Mouse (Mus musculus) gonadal fat pad, adult 2 months (tissue): Measurements from ENCODE around the gene Stub1. TPM values are rescaled to one million over a fixed set of nuclear protein-coding genes. Genes with fewer than 3 reads are reported as not detected.
A peak's percentile ranks its signal among the peaks of the same experiment; 100 is the strongest.
"Not testable (repeated sequence)": the region's sequence is repeated elsewhere in the genome, so short reads cannot be mapped to it uniquely, and the experiment has no call there.

Source experiments
- DNase-seq: peaks from one replicate; pipeline ENCODE4 v3.0.0-alpha.2; 2012; ENCODE audit warnings: low read depth
- polyA plus RNA-seq: library from polyadenylated mRNA; depleted of rRNA; stranded (reverse); fragments of >200 nt; gene quantifications from 2 replicates; pipeline ENCODE4 v1.2.3, GENCODE M21; 2012; rRNA removed

The Stub1 gene
- 219 and 228 TPM in 2 replicates for polyA plus RNA-seq

GRCm38 (mm10) chr17:25833291-25833663, at the start of gene Stub1:
Gene Stub1, minus strand, starts transcription at chr17:25833404.
- DNase-seq = no peak

- DNase-seq = no peak
Measured at GRCm38 (mm10) chr17:25882306-25882705, 49.1 kb upstream of the Stub1 start.

DNA sequence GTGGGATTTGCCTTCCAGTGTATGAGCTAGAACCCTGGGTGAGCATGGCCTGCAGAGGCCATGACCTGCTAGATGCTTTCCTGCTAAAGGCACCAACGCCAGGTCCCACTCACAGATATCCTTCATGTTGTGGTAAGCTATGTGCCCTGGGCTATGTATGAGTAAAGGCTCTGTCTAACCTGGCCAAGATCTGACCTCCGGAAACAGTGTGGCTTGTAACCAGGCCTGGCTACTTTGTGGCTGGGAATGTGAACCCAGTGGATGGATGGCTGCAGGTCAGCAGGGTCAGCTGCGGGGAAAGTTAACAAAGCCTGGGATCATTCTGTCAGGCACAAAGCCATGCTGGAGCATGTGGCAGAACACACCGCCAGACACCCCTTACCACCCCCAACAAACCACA, 48.5 kb upstream of the Stub1 start:
- DNase-seq = no peak

DNA sequence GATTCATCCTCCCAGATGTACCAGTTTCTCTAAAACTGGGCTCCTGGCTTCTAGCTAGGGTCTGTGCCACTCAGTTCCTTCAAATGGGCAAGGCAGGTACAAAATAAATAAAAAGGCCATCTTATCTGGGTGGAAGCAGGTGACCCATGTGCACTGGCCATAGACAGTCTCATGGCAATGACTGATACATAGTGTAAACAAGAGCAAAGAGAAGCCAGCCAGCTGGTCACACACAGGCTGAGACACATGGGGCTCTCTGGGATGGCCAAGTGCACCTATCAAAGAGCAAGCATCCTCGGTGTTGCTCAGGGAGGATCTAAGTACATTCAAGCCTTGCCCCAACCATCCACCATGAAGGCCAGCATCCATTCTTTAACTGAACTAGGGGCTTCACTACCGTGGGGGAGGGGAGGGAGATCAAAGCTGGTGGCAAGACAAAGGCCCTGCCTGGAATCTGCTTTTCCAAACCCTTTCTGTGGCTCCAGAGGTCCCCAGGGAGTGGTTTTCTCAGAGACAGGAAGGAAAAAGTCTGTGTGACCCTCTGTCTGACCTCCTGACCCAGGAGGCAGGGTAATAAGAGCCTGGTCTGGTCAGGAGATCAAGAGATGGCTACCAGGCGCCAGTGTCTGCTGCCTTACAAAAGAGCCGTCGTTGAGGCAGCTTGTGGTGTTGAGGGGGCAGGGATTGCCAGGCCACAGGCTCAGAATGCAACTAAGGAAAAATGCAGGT, 47.9 kb upstream of the Stub1 start:
- DNase-seq = no peak

DNA sequence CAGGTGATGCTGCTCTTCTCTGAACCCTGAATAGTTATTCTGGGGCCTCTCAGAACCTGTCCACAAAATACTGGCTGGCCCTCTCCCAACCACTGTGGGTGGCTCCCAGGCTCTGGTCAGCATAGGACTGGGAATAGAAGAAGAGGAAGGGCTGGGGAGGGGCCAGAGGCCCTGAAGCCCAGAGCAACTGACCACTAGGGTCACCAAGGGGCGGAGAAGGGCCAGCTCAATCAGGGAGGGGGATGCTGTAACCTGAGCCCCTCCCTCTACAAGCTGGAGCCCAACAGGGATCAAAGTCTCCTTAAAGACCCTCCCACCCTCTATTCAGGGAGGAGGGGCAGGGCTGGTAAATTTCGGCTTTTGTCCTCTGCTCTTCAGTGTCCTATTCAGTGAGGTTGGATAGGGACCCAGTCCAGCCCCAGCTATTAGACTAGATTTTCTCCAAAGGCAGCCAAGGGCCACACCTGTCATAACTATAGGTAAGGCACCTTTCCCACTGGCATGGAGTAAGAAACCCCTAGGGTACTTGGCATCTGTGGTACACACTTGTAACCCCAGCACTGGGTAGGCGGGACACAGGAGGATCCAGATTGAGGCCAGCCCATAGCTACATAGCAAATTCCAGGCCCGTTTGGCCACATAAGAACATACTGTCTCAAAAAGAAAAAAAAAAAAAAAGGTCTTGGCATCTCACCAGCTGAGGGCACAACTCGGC, 47.1 kb upstream of the Stub1 start, which contains the start of gene Wfikkn1:
TSS of gene Wfikkn1 (minus strand) at position 663 of the 715 bp plus-strand sequence.
- DNase-seq = peak; percentile 96

DNA sequence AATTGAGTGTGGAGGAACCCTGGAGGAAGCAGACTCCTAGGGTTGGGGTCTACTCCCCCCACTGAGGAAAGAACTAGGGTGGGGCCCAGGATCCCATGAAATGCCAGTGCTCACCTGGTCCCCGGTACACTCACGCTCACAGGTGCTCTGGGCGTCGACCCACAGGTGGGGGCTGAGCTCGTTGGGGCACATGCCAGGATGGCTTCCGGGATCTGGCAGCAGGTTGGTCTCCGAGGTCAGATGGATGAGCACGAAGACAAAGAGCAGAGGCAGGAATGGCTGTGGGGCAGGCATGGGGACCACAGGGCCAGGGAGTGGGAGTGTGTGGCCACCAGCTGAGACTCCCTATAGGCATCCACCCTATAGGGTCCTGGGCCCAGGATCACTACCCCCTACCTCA, 46.5 kb upstream of the Stub1 start:
- DNase-seq = no peak

- no peak for DNase-seq
Measured at GRCm38 (mm10) chr17:25879261-25879660, 46.1 kb upstream of the Stub1 start.

DNA sequence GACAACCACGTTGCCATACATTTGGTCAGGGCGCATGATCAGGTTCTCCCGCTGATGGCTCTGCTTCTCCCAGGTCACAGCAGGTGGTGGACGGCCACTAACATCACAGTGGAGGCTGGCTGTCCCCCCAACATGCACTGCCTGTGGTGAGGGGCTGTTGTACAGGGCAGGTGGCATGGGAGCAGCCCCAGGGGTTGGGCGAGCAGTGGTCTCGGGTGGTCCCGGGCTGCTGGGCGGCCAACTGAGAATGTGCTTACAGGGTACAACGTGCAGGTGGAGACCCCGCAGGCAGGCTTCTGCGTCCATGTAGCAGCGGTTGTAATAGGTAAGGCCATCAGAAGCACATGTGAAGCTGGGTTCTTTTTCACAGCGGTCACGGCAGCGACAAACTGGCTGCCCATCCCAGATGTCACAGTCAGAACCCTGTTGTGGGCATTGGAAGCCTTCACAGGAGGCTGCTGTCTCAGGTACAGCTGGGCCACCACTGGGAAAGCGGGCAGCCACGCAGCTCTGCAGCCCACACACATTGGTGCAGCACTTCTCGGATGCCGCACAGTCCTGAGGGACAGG, 45.5 kb upstream of the Stub1 start:
- no peak for DNase-seq

- no peak for DNase-seq
Measured at GRCm38 (mm10) chr17:25877741-25878610, 44.8 kb upstream of the Stub1 start.

- no peak for DNase-seq
Measured at GRCm38 (mm10) chr17:25877025-25877424, 43.8 kb upstream of the Stub1 start.

GRCm38 (mm10) chr17:25876347-25876915, 43.2 kb upstream of the Stub1 start:
- no peak for DNase-seq

- DNase-seq = no peak
Measured at GRCm38 (mm10) chr17:25875171-25876136, 42.2 kb upstream of the Stub1 start.

- no peak for DNase-seq
Measured at GRCm38 (mm10) chr17:25874721-25875170, 41.5 kb upstream of the Stub1 start, which contains the start of gene Mettl26. Gene Mettl26, plus strand, starts transcription at chr17:25875074.

- no peak for DNase-seq
Measured at GRCm38 (mm10) chr17:25874148-25874720, 41.0 kb upstream of the Stub1 start.

DNA sequence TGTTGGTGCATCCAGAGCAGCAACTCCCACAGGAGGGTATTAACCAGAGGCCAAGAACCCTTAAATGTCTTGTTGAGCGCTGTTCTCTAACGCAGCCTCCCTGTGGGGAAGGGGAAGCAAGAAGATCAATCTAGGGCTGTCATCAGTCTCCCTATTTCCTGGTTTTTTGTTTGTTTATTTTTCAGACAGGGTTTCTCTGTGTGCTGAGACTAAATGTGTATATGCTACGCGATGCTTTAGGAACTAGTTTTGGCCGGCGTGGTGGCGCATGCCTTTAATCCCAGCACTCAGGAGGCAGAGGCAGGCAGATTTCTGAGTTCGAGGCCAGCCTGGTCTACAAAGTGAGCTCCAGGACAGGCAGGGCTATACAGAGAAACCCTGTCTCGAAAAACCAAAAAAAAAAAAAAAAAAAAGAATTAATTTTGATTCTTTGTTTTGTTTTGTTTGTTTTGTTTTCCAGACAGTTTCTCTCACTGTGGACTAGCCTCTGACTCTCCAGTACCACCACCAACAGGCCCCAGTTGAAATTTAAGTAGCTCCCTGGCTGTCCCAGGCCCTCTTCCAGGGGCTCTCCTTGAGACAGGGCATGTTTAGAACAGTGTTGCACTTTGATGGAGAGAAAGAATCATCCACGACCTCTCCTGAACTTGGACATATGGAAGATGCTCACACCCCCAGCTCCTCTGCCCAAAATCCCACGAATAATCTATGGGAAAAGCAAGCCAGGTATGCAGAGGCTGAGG, 40.4 kb upstream of the Stub1 start:
- no peak for DNase-seq

DNA sequence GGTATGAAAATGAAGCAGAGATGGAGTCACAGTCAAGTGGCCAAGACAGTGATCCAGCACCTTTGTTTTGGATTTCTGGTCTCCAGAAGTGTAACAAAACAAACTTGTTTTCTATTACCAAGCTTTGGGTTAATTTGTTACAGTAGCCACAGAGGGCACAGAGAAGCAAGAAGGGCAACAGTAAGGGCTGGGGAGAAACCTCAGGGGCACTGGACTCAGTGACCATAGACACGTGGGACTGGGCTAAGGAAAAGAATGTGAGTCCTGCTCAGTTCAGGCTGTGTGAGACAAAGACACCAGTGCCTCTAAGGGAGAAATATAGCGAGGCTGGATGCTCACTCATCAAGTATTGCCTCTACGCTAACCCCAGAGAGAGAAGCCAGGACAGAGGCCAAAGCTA, 39.5 kb upstream of the Stub1 start:
- no peak for DNase-seq

DNA sequence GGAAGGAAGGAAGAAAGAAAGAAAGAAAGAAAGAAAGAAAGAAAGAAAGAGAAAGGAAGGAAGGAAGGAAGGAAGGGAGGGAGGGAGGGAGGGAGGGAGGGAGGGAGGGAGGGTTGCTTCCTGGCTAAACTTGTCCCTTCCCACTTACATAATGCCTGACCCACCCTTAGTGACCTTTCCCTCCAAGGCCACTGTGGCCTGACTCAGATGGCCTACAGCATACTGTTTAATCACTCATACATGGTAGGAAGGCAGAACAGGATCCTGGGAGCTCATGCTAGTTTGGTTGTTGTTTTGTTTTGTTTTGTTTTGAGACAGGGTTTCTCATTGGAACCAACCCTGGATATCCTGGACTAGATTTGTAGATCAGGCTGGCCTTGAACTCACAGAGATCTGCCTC, 38.4 kb upstream of the Stub1 start:
- DNase-seq = not testable (repeated sequence)

- DNase-seq = no peak
Measured at GRCm38 (mm10) chr17:25869954-25870353, 36.8 kb upstream of the Stub1 start.

GRCm38 (mm10) chr17:25869498-25869897, 36.3 kb upstream of the Stub1 start:
- no peak for DNase-seq
